Mouse (Mus musculus) kidney, postnatal 14 days (tissue): ENCODE data around the gene Fgf7.

Source experiments
- DNase-seq: peaks from one replicate; pipeline ENCODE4 v3.0.0; 2022; ENCODE audit warnings: mixed read lengths

Fgf7 gene

DNA sequence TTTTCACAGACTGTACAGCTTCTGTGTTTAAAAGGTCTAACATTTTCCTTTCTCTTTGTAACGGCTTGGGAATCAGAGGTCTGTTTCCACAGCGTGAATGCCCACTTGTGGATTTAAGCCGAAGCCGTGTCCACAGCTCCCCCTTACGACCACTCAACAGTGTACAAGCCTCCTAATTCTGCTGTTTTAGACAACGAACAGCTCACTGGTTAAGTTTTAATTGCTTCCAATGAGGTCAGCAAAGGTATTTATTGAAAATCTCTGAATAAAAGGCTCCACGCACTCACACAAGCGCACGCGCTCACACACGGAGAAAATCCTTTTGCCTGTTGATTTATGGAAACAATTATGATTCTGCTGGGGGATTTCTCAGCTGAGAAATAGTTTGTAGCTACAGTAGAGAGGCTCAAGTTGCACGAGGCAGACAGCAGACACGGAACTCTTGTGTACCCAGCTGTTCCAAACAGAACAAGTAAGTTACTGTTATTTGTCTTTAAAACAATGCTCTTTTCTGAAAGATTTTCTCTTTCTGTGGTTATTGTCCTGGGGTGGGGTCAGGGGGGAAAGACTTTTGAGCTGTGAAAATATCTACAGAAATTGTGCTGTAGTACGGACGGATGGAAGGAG is at the start of gene Fgf7:
Gene Fgf7, plus strand, starts transcription at position 280 of the 627 bp plus-strand sequence.
- DNase-seq = peak; percentile 23

DNA sequence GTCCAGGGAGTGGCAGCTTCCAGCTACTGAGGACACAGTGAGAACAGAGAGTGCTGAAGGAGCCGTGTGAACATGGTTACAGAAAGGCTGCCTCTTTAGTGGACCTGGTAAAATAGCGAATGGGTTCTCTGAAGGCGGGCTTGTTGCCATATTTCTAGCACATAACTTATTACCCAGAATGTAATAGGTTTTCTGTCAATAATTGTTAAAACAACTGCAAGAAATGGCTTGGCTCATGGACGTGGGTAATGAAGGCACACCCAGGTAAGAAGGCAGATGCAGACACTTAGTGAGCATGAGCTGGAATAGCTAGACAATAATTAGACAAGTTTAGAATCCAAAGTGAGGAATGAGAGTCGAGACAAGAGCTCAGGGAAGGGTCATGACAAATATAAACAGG is 32.2 kb upstream of the Fgf7 start:
- DNase-seq = no peak

DNA sequence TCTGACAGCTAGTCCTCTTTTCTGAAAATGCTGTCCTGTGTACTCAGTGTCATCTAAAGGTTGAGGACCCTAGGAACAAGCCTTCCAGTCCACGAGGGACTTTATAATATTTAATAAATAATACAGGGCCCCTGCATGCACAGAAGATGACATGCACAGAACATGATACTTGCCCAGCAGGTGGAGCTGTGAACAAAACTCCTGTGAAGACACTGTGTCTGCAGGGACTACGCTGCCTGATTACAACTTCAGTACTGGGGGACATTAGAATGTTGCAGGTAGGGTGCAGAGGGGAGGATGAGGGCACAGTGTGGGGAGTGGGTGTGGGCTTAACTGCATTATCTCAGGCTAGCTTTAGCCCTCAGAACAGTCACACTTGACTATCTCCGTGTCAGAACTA is 28.4 kb upstream of the Fgf7 start:
- DNase-seq = peak; percentile 62

DNA sequence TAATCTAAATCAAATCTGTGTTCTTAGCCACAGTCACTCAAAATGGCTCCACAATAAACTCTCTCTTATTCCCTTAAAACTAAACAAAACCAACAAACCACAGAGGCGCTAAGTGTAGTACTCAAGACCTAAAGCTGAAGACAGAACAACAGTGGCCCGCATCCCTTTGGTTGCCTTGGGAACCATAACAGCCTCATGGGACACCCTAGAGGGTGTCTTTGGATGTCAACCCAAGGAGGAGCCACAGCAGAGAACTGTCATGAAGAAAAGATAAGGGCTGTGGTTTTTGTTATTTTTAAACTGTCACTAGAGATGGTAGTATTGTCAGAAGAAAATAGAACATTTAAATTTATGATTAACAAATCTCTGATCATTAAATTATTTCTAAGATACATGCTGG is 27.7 kb upstream of the Fgf7 start:
- no peak for DNase-seq

DNA sequence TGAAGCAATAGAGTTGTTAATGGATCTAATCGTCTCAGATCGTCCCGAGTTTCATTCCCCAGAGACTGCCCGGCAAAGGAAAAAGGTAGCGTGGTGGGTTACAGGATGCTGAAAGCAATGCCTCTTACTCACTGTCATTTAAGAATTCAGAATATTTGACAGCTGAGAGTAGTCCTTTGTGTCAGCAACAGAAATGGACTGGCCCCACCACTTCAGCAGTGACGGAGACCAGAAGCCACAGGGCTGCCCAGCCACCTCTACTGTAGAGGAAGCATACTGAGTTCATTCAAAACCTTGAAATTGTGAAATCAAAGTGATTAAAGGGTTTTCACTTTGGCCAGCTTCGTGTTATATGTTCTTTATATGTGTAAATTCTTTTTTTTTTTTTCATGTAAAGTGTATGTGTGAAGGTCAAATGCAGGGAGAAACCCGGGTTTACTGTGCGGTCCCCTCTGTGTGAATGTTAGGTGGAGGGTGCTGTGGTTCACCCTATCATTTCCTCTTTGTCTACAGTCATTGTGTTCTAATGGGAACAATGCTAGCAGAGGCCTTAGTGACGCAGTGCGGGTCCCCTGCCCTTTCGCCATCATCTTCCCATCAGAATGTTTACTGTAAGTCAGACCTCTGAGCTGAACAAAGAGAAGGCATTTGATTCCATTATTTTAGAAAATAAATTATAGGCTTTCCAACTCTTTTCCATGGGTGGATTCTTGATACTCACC is 19.3 kb upstream of the Fgf7 start:
- DNase-seq = no peak

DNA sequence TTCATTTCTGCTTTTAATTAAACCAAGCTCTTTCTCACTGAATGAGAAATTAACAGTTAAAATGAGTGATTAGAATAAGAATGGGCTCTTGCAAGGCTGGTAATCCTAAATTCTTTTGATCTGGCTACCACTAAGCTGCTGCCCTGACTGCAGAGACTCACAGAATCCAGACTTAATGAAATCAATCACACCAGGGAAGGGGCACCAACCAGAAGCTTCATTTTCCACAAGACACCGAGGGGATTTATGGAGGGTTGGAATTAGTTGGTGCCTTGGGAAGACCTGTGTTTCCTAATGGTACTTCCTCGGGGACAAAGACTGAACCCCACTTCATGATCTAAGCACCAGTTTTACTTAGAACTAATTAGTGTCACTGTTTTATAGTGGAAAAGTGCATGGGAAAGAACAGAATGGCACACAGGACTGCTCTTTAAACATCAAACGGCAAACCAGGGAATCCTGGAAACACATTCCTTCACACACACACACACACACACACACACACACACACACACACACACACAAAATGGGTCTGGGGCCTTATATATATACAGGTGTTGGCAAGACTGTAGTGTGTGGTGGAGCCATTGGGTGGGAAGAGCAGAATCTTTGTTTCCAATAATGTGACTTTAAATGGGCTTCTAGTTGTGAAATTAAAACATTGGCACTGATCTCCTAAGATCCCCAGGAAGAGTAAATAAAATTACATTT is 18.5 kb upstream of the Fgf7 start:
- no peak for DNase-seq

DNA sequence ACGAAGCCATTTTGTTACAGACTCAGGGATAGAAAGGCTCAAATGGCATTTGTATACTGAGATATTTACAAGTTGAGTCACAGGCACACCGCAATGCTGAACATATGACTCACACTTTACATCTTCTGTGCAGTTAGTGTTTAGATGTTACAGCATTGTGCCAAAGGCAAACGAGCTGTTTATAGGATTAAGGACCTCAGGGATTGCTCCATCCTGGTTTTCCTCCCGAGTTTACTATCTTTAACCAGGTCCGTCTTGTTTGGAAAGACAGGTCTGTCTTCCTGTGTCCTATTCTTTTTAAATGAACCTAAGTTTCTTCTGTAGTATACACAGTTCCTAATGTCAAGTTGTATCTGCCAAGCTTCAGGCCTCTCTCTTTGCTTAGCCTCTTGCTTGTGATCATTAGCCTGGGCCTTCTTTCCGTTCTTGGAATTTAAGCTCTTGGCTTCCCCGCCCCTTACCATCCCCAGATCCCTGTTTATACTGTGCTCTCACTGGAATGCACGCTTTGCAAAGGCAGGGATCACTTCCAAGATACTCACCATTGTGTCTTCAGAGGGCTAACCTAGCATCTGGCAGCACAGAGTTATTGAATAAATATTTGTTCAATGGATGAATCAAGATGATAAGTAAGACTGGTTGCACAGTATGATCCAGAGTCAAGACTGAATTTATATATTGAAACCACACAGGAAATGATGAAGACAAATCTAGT is 3.1 kb upstream of the Fgf7 start:
- DNase-seq = no peak

DNA sequence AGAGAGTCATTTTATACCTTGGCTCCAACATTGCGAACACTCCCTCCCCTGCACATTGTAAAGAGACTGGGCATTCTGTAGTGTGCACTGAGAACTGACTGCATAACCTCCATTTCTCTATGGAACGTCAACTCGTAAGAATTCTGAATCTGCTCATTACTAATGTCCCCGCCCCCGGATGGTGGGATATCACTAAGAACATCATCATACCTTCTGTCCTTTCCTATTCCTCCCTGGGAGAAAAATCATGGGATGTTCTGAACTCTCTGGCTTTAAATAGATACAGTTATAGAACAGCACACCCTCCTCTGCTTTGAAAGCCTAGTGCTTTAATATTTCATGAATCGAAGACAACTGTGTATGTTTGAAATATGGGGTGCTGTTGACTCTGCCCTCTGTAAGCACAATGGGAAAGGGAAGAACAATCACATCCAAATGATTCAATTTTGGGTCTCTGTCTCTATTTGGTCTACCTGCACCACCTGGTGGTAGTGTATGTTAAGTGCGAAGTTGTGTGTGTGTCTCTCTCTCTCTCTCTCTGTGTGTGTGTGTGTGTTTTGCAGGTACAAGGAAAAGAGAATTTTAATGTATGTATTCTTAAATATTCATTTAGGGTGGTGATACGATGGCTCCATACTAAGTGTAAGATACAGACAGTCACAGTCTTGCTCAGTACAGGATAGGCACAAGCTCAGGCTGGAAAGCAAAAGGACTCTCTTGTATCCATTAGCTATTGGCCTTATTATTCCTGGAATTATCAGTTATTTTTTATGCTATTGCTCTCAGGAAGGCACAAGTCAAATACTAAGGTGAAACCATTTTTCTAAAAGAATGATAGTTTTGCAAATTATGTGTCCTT is 1.1 kb upstream of the Fgf7 start:
- peak; percentile 9 for DNase-seq

DNA sequence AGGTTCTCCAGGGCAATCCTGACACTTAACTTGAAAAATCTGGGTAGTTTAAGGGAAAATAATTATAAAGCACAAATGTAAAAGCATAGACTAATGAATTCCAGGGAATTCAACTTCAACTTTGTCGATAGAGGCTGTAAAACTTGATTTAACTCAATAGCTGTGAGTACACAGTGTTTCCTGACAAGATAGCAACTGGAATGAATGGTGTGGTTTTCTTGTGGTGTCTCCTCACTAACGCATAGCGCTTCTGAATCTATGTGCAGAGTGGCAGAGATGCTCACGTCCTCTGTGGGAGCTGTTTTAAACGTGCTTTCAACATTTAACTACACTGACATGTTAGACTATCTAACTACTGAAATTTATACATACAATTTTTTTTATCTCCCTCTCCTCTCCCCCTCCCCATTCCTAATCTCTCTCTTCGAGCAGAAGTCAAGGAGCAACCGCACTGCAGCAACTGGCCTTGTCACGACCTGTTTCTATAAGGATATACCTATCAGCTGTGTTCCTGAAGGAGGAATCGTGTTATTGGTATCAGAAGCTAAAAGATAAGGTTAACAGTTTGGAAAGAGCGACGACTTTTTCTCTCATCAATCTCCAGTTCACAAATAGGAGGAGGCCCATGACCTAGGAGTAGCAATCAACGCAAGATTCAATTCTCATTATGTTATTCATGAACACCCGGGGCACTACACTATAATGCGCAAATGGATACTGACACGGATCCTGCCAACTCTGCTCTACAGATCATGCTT is 734 bp downstream of the Fgf7 start:
- no peak for DNase-seq

DNA sequence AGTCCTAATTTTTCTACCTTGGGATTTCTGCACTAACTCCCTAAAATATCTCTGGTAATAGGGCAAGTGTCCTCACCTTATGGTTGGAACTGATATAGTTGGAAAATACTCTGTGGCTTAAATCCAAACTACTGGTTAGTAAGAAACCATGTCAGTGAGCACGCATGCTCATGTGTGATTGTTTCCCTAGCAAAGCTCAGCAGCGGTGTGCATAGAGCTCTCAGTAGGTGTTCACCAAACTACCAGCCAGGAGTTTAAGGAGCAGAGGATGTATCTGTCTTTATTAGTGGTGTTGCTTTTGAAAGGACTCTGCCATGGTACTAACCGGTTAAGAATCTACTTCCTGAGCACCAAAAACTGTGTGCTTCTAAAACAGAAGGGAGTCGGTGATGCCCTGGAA is 1.7 kb downstream of the Fgf7 start:
- no peak for DNase-seq

DNA sequence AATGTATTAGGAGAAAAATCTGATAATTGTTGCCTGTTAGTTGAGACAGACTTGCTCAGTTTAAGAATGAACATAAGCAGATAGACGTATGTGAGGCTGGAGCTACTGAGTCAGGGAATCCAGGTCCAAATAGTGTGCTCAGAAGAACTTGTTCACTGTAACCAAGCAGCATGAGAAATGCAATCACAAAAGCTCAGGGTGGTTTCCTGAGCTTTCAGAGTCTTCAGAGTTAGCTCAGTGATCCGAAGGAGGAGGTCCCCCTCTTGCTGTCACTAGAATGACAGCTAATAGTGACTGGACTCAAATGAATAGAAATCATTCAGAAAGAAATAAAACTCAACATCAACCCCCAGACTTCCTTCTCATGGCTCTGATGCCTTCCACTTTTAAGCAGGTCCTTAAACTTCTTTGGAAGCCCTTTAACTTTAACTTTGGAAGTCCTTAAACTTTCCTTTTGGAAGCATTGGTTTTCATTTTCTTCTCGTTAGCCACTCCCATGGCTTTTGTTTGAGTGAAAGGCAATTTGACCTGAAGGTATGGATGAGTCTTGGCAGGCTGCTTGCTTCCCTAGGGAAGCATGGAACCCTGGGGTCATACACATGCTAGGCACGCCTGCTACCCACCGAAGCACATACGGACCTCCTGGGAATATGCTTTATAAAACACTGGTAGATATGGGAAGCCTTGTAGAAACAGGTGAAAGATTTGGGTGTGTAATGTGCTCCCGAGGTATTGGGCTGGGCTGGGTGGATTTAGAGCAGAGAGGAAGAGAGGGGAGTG is 4.0 kb downstream of the Fgf7 start:
- no peak for DNase-seq

DNA sequence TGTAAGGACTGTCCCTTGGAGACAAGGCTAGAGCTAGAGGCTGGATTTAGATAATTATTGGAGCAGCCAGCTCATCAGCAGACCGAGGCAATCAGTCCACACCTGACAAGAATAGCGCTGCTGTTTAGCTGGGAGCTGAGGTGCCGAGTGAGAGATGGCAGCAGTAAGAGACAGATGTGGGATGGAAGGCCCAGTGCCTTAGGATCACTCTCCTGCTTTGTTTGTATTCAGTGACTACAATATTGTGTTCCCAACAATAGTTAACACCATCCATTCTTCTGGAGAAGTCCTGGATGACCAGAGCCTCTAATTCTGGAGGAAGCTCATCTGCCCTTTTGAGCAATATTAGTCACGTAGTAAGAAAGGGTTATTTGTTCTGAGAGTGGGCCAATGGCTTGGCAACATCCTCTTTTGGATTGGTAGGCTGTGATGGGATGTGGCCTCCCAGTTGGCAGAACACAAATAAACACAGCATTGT is 5.0 kb downstream of the Fgf7 start:
- DNase-seq = no peak

DNA sequence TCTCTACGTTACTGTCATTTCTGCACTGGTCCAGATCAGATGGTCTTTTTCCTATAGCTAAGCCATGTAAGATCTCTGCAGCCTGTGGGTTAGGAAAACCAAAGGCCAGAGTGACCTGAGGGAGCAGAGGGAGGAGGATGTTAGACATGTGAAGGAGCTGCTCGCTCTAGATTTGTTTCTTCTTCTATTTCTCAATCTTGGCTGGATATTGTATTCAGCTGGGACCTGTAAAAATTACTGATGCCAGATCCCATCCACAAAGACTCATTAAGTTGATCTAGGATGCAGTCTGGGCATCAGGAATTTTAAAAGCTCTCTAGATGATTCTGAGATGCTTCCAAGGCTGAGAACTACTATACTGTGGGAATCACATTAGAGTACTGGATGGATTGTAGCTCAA is 6.2 kb downstream of the Fgf7 start:
- no peak for DNase-seq

DNA sequence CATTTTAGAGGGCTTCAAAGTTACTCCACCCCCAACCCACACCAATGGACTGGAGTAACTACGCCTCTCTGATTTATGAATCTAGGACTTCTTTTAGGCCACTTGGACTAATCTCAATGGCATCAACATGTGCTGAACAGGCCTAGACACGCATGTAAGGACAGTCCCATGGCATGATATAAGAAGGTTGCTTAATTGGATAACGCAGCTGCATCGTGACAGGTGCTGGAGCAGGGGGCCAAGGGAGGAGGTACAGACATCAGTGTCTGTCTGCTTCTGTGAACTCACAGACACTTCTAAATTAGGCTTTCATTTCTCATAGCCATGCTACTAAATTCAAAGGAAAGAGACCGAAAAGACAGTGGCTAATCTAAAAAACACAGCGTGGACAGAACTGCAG is 6.8 kb downstream of the Fgf7 start:
- DNase-seq = no peak

DNA sequence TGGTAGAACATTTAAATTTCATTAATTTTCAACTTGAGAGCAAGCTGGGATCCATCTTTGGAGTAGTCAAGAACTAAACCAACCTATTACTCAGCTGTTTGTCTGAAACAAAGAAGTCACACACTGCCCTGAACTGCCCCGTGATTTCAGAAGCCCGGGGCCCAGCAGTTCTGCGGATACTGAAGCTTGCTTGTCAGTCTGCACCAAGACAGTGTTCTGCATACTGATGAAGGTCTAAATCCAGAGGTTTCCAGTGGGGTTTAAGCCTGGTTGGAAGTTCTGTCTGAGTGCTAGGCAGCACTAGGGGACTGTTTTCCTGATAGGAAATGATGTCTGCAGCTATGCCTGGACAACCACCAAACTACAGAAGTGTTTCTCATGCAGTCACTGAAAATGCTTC is 8.2 kb downstream of the Fgf7 start:
- no peak for DNase-seq

DNA sequence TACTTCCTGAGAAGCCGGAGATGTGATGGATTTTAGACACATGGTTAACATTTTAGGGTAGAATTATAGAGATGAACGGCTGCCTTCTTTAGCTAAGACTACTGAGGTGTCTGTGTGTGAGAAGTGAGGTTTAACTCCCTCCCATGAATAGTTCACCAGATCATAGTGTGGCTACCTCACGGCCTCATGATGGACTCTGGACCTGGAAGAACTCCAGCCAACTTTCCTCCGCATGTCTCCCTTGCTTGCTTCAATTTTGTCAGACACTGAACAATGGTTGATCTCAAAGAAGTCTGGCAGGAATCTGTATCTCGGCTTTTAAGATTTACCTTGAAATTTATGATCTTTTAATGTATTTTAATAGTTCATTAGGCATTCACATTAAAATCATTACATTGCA is 11.2 kb downstream of the Fgf7 start:
- DNase-seq = peak; percentile 14

DNA sequence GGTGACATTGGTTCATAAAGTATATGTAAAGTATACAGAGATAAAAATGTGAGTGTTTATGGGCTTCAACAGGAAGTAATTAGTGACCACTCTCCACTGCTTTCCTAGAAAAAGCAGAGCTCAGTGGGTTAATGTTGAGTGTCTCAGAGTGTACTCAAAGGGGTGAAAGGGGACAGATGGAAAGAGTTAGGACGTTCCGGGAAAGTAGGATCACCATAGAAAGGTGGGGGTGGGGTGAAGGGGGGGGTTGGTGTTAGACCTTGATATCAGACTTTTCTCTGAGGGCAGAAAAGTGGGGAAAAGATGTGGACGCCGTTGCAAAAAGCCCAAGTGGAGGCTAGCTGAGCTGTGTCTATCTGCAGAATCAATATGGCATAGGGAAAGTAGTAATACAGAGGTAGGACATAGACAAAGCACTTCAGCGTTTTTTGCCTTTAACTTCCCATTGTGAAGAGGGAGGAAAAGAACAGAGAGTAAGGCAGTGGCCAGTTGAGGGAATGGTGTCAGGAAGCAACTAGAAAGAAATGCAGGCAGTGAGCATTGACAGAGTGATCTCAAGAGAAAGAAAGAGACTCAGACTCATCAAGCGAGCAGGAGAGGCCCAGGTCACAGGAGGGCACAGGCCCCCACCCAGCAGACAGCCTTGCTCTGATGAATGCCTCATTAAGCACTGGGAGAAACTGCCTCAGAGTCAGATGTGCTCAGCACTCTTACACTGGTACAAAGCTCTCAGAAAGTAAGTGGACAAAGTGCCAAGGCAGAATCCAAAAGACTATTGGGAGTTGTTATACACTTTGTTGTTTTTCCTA is 18.5 kb downstream of the Fgf7 start:
- DNase-seq = no peak

DNA sequence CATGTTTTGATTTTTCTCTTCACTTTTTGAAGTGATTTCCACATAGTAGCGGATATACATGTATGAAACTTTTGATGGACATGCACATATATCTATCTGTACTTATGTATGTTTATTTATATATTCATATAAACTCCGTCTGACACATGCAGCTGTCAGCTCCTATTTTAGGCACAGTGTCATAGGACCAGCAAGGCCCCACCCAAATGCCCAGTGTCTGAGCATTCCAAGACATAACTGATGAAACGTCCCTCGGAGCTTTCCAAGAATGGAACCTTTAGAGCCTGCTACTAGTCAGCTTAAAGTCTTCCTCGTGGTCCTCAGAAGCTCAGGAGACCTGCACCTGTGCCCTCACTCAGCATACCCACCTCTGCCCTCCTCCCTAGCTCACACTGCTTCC is 19.2 kb downstream of the Fgf7 start:
- DNase-seq = no peak

DNA sequence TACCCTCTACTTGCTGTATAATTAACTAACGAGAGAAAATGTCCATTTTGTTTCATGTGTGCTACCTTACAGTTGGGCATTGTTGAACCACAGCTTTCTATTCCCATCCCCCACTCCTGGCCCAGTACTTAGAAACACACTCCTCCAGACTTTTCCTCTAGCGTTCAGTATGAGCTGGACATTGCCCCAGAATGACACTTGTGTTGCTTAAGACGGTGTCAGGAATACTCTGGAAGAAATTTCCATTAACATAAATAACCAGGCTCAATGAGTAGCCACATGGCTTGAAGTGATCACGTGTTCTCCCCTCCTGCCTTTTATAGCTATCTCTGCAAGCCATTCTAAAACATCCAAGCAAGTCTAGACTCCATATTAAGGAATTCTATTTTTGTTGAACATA is 26.1 kb downstream of the Fgf7 start:
- DNase-seq = peak; percentile 18
